Mouse (Mus musculus): ENCODE results near the gene Il33. TPM values are rescaled to one million over a fixed set of nuclear protein-coding genes. Genes with fewer than 3 reads are reported as not detected.

Il33 gene
- total RNA-seq (2023), result not detected

DNA sequence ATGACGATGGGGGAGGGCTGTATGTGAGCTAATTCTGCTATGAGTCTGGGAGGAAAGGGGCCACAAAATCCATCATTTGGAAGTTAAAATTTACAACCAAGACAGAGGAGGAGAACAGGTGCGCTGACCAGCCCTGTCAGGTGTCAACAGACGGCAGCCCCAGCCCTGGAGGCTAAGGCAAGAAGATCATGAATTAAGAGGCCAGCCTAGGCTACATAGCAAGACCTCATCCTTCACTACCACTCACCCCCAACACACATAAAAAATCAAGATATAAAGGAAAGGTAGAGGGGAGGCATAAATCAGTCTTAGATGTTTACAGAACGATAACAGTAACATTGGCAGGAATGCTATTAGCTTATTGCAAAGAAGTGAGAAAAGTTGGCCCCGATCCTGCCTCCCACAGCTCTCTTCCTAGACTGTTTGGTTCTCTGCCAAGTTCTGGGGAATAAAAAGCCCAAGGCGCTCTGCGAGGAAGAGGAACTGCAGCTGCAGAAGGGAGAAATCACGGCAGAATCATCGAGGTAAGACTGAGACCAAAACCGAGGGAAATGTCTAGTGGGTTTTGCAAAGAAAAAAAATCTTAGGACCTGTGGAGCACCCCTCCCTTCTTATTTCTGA is at the start of gene Il33:
TSS of gene Il33 (plus strand) at position 477 of the 621 bp plus-strand sequence.

DNA sequence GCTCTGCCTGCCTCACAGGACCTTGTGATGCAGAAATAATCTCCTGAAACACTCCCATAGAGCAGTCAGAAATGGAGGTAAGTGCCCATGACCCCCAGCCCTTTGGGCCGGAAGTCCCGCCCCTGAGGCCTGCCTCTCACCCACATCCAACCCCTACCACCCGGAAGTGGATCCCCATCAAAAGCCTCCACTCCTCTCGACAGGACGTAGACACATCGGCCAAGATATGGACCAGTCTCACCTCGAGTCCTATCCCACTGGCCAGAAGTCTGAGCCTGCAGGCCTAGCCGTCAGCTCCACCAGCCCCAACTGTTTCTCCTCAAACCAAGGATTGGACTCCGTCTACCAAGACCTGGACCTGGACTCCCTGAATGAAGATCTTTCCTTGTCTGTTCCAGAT is 78.7 kb downstream of the Il33 start, which contains the start of gene Trpd52l3:
TSS of gene Trpd52l3 (plus strand) at position 170 of the 400 bp plus-strand sequence.

Other genes starting within 250 kb of the Il33 start
- gene Mlana, start 227.3 kb upstream of the Il33 start, total RNA-seq (2023), result not detected
- 10 to 100 TPM; 22.3 to 23.6 TPM for gene 9930021J03Rik, start 119.1 kb upstream of the Il33 start, total RNA-seq (2023)
- 10 to 100 TPM in 1 of 2 experiments, 1 to 10 TPM in 1; 9.2 to 10.3 TPM for gene Ranbp6, start 112.1 kb upstream of the Il33 start, total RNA-seq (2023)
- gene Trpd52l3, start 78.7 kb downstream of the Il33 start, total RNA-seq (2023), result not detected
- 10 to 100 TPM; 35.8 to 42.6 TPM for gene Uhrf2, start 105.4 kb downstream of the Il33 start, total RNA-seq (2023)

All from neutrophil, adult 83 days (primary cell).